Mouse (Mus musculus) large intestine, adult 2 months (tissue): ENCODE measurements around the gene Alox5ap. TPM values are rescaled to one million over a fixed set of nuclear protein-coding genes. Genes with fewer than 3 reads are reported as not detected.

Source experiments
- DNase-seq: peaks from one replicate; pipeline ENCODE4 v3.0.0-alpha.2; 2012; ENCODE audit warnings: low read depth, low spot score
- WGBS: fragments of 180-500 bp; shearing (Covaris S2); methylation state at CpG from one replicate; pipeline ENCODE4 v1.1.7; 2018; 5-methylcytosine and 5-hydroxymethylcytosine counted together
- polyA plus RNA-seq: library from polyadenylated mRNA; depleted of rRNA; stranded (reverse); fragments of >200 nt; gene quantifications from 2 replicates; pipeline ENCODE4 v1.2.3, GENCODE M21; 2012; rRNA removed

Gene Alox5ap
- polyA plus RNA-seq, 1 experiment, result 15.7 TPM

GRCm38 (mm10) chr5:149335563-149336238, 71.1 kb downstream of the Alox5ap start:
- no peak for DNase-seq
- WGBS, result 49% methylated on average over 21 of the region's 21 CpGs

GRCm38 (mm10) chr5:149337148-149337547, 72.6 kb downstream of the Alox5ap start:
- no peak for DNase-seq

More at GRCm38 (mm10) chr5:149337148-149337547, 72.6 kb downstream of the Alox5ap start:
- 89% methylated on average over 10 of the region's 10 CpGs for WGBS

Other genes starting within 250 kb of the Alox5ap start
- gene Uspl1, start 80.4 kb upstream of the Alox5ap start, polyA plus RNA-seq, result 6.8 and 10.2 TPM in 2 replicates
- gene Hmgb1, start 80.3 kb upstream of the Alox5ap start, polyA plus RNA-seq, result 30.2 and 35.8 TPM in 2 replicates
- gene Medag, start 147.0 kb downstream of the Alox5ap start, polyA plus RNA-seq, result 1.8 and 2.0 TPM in 2 replicates
- gene Tex26, start 174.9 kb downstream of the Alox5ap start, polyA plus RNA-seq, result 0.10 TPM in 1 of 2 replicates, not detected in the other